ENCODE assay signal across 8 mouse cellular contexts in the genomic region with DNA sequence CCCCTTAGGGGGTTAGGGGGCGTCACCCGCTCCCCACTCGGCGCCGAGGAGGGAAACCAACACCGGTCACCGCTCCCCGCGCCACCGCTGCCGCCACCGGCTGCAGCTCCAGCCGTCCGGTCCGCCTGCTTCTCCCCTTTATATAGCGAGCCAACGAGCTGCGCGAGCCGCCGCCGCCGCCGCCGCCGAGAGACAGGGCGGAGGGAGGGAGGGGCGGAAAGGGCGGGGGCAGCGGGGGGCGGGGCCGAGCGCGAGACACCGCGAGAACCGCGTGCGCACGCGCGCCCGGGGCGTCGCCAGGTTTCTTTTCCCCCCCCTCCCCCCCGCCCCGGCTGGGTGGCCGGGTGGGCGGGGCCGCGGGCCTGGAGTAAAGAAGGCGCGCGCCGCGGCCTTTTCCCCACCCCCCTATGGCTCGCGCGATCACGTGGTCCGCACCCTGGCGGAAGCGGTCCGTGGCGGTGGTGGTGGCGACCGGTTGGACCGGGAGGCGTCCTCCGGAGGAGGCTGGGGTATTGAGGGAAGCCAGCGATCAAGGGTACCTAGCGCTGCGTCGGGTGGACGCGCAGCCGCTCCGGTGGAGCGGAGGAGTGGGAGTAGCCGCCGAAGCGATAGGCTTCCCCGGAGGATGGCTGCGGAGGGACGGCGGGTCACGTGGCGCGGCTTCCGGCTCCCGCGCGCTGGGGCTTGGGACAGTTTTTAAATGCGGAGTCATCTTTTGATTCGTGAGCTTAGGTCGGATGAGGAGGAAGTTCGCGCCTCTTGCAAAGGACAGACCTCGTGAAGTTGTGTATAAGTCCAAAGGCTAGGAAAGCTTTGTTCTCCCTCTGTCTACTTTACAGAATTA. TPM values are rescaled to one million over a fixed set of nuclear protein-coding genes. Genes with fewer than 3 reads are reported as not detected.
DNase-seq lines count a peak whose midpoint lies in the region; ATAC-seq lines count a peak whose summit lies in the region.

TSS of gene Gtf2a1 (minus strand) at position 641 of the 844 bp plus-strand sequence.

- peak within 1 kb of the TSS; percentile 100 for H3K27ac ChIP-seq in hindbrain, embryonic 13.5 days

- H3K4me1 ChIP-seq in hindbrain, embryonic 13.5 days (replicated peaks): peaks cover 25% of the 10 kb centered on the region

- peaks cover 7% of the 10 kb centered on the region for H3K36me3 ChIP-seq in hindbrain, embryonic 13.5 days

- H3K27me3 ChIP-seq in hindbrain, embryonic 13.5 days: no peaks in the 10 kb centered on the region

- peak within 1 kb of the TSS; percentile 89 for H3K4me3 ChIP-seq in hindbrain, embryonic 13.5 days

- no peaks in the 10 kb centered on the region for H3K9me3 ChIP-seq in hindbrain, embryonic 13.5 days

- WGBS in hindbrain, embryonic 13.5 days: 0% methylated on average over 64 of the region's 99 CpGs

- DNase-seq in NIH3T3 (ENCODE audit: low read depth): peak; percentile 99
- DNase-seq in cerebellum, postnatal 10 days: peak; percentile 98 to 99
- DNase-seq in frontal cortex, postnatal 14 days (ENCODE audit: low spot score in 2 of 2): peak; percentile 87 to 88
- peak; percentile 87 to 92 for DNase-seq in layer of hippocampus, postnatal 25 days (ENCODE audit: extremely low spot score in 1 of 2, low spot score in 1 of 2)
- peak; percentile 94 for DNase-seq in lung, postnatal 25 days (ENCODE audit: low spot score)
- DNase-seq in retina, embryonic 14.5 days (ENCODE audit: low spot score): peak; percentile 97
- peak; percentile 97 for DNase-seq in thymus, postnatal 4 days

- ATAC-seq in hindbrain, embryonic 13.5 days (ENCODE audit: low FRiP score): peak; percentile 88

- H3K9ac ChIP-seq in hindbrain, embryonic 13.5 days: peak within 1 kb of the TSS; percentile 100

- peak within 1 kb of the TSS; percentile 67 for H3K4me2 ChIP-seq in hindbrain, embryonic 13.5 days

RNA-seq across cellular contexts. Expression of gene Gtf2a1, which starts in this region (rescaled TPM):
- polyA plus RNA-seq in hindbrain, embryonic 13.5 days (2015; fragmentation: Nextera tagmentation; extraction: Ambion mirVana): 74.1 and 77.0 TPM in 2 replicates
- 10 to 100 TPM; 49.7 to 54.0 TPM for total RNA-seq in layer of hippocampus, postnatal 25 days (2021)

Comparison
In these comparisons a context has a peak if more than half of its experiments do, and no peak if none do; other contexts are left out.
1. Peak in every context shown above with its lines: DNase-seq, ATAC-seq, H3K4me3 ChIP-seq and H3K27ac ChIP-seq.